Mouse (Mus musculus): ENCODE data around the gene Gm11027. TPM values are rescaled to one million over a fixed set of nuclear protein-coding genes. Genes with fewer than 3 reads are reported as not detected.

Gene Gm11027
- total RNA-seq, 1 experiment, result not detected

DNA sequence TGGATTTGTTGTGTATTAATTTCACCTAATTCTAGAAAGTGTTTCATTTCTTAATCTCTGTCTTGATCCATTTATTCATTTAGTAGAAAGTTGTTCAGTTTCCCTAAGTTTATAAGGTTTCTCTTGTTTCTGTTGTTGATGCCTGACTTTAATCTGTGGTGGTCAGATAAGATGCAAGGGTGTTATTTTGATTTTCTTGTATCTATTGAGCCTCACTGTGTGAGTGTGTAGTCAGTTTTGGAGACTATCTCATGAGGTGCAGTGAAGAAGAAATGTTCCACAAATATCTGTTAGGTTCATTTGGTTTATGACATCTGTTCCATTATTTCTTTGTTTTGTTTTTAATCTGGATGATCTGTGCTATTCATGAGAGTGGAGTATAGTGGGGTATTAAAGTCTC, 27.0 kb downstream of the Gm11027 start:
- Histone ChIP-seq H3K4me3 (ENCODE audit: insufficient read depth in 1 of 2, low read depth in 1 of 2, low read length in 2 of 2, poor library complexity in 1 of 2, severe bottlenecking in 1 of 2) (no peak overlapping the region), H3K27ac (ENCODE audit: insufficient read depth, low read depth, low read length, poor library complexity, severe bottlenecking) (no peak overlapping the region), H3K9ac (ENCODE audit: insufficient read depth, low read depth, low read length, poor library complexity, severe bottlenecking) (no peak overlapping the region), H3K9me3 (ENCODE audit: control insufficient read depth, insufficient read depth, low read depth, low read length) (no peaks in the 10 kb centered on the region), H3K36me3 (ENCODE audit: control insufficient read depth, insufficient read depth, low read length, poor library complexity, severe bottlenecking) (no peaks in the 10 kb centered on the region), H3K4me1 (ENCODE audit: control insufficient read depth in 2 of 2, insufficient read depth in 2 of 2, low read length in 2 of 2, poor library complexity in 1 of 2) (no peaks in the 10 kb centered on the region)
- DNase-seq (ENCODE audit: low read depth, low spot score), result no peak
- in situ Hi-C loops (cut with MboI; ENCODE audit: low sequenced_read_pairs in 2 of 2, unreplicated experiment in 2 of 2), result no loop called here
- TF ChIP-seq ZC3H11A (IDR thresholded peaks at IDR 0.05; ENCODE audit: borderline replicate concordance, low read depth, low read length) (no peak), ZNF384 (IDR thresholded peaks at IDR 0.05; ENCODE audit: low read depth, low read length) (no peak), HCFC1 (IDR thresholded peaks at IDR 0.05; ENCODE audit: borderline replicate concordance, insufficient read depth, low read length) (no peak), CHD2 (IDR thresholded peaks at IDR 0.05; ENCODE audit: low read depth, low read length) (no peak), MAFK (IDR thresholded peaks at IDR 0.05; ENCODE audit: insufficient read depth, low read depth, low read length) (no peak)

DNA sequence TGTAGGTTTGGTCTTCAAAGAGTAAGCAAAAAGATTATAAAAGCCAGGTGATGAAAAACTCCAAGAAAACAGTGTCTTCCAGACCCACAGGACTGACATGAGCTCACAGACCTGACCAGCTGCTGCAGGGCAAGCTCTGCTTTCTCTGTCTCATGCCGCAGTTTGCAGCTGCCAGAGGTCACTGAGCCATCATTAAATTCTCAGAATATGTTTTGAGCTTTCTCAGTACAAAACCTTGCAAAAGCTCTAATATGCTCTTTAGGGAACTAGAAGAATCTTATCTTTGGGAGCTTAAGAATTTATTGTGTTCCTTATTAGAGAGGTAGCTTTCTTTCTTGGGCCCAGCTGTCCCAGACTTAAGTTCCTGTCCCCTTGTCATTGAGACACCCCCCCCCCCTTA, 30.9 kb downstream of the Gm11027 start:
- H3K27ac ChIP-seq (ENCODE audit: insufficient read depth, low read depth, low read length, poor library complexity, severe bottlenecking), result no peak overlapping the region
- H3K36me3 ChIP-seq (ENCODE audit: control insufficient read depth, insufficient read depth, low read length, poor library complexity, severe bottlenecking), result no peaks in the 10 kb centered on the region
- no peak overlapping the region for H3K4me3 ChIP-seq (ENCODE audit: insufficient read depth in 1 of 2, low read depth in 1 of 2, low read length in 2 of 2, poor library complexity in 1 of 2, severe bottlenecking in 1 of 2)
- no peak overlapping the region for H3K9ac ChIP-seq (ENCODE audit: insufficient read depth, low read depth, low read length, poor library complexity, severe bottlenecking)
- no peaks in the 10 kb centered on the region for H3K9me3 ChIP-seq (ENCODE audit: control insufficient read depth, insufficient read depth, low read depth, low read length)
- in situ Hi-C loops (cut with MboI; ENCODE audit: low sequenced_read_pairs in 2 of 2, unreplicated experiment in 2 of 2), result no loop called here
- TF ChIP-seq HCFC1 (IDR thresholded peaks at IDR 0.05; ENCODE audit: borderline replicate concordance, insufficient read depth, low read length), result no peak
- DNase-seq (ENCODE audit: low read depth, low spot score), result no peak
- no peaks in the 10 kb centered on the region for H3K4me1 ChIP-seq (ENCODE audit: control insufficient read depth in 2 of 2, insufficient read depth in 2 of 2, low read length in 2 of 2, poor library complexity in 1 of 2)

- Histone ChIP-seq H3K36me3 (ENCODE audit: control insufficient read depth, insufficient read depth, low read length, poor library complexity, severe bottlenecking) (no peaks in the 10 kb centered on the region), H3K4me3 (ENCODE audit: insufficient read depth in 1 of 2, low read depth in 1 of 2, low read length in 2 of 2, poor library complexity in 1 of 2, severe bottlenecking in 1 of 2) (no peak overlapping the region), H3K27ac (ENCODE audit: insufficient read depth, low read depth, low read length, poor library complexity, severe bottlenecking) (no peak overlapping the region), H3K9ac (ENCODE audit: insufficient read depth, low read depth, low read length, poor library complexity, severe bottlenecking) (no peak overlapping the region), H3K9me3 (ENCODE audit: control insufficient read depth, insufficient read depth, low read depth, low read length) (no peaks in the 10 kb centered on the region), H3K4me1 (ENCODE audit: control insufficient read depth in 2 of 2, insufficient read depth in 2 of 2, low read length in 2 of 2, poor library complexity in 1 of 2) (no peaks in the 10 kb centered on the region)
- in situ Hi-C loops (cut with MboI; ENCODE audit: low sequenced_read_pairs in 2 of 2, unreplicated experiment in 2 of 2), result no loop called here
- TF ChIP-seq HCFC1 (IDR thresholded peaks at IDR 0.05; ENCODE audit: borderline replicate concordance, insufficient read depth, low read length) (no peak), CHD2 (IDR thresholded peaks at IDR 0.05; ENCODE audit: low read depth, low read length) (no peak), ZNF384 (IDR thresholded peaks at IDR 0.05; ENCODE audit: low read depth, low read length) (no peak), ZC3H11A (IDR thresholded peaks at IDR 0.05; ENCODE audit: borderline replicate concordance, low read depth, low read length) (no peak), MAFK (IDR thresholded peaks at IDR 0.05; ENCODE audit: insufficient read depth, low read depth, low read length) (no peak)
- no peak for DNase-seq (ENCODE audit: low read depth, low spot score)
These were observed 32.7 kb downstream of the Gm11027 start for GRCm38 (mm10) chr12:116307870-116308269.

DNA sequence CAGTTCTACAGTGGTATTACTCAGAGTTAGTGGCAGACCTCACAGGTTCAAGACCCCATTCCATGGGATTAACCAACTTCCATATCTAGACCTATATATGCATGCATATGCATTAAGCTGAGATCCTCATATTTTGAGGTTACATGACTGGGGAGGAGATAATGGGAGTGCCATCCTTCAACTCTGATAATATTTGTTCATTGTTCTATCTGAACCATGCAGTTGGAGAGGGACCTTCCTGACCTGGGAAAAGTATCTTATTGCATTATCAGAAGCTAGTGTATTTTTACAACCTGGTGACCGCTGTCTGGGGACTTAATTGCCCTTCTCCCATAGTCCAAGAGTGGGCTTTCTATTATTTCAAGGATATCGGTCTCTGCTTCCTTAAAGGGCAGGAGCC, 33.4 kb downstream of the Gm11027 start:
- TF ChIP-seq HCFC1 (IDR thresholded peaks at IDR 0.05; ENCODE audit: borderline replicate concordance, insufficient read depth, low read length) (no peak), ZC3H11A (IDR thresholded peaks at IDR 0.05; ENCODE audit: borderline replicate concordance, low read depth, low read length) (no peak), ZNF384 (IDR thresholded peaks at IDR 0.05; ENCODE audit: low read depth, low read length) (no peak), CHD2 (IDR thresholded peaks at IDR 0.05; ENCODE audit: low read depth, low read length) (no peak), MAFK (IDR thresholded peaks at IDR 0.05; ENCODE audit: insufficient read depth, low read depth, low read length) (no peak)
- Histone ChIP-seq H3K9ac (ENCODE audit: insufficient read depth, low read depth, low read length, poor library complexity, severe bottlenecking) (no peak overlapping the region), H3K9me3 (ENCODE audit: control insufficient read depth, insufficient read depth, low read depth, low read length) (no peaks in the 10 kb centered on the region), H3K36me3 (ENCODE audit: control insufficient read depth, insufficient read depth, low read length, poor library complexity, severe bottlenecking) (no peaks in the 10 kb centered on the region), H3K4me1 (ENCODE audit: control insufficient read depth in 2 of 2, insufficient read depth in 2 of 2, low read length in 2 of 2, poor library complexity in 1 of 2) (no peaks in the 10 kb centered on the region), H3K4me3 (ENCODE audit: insufficient read depth in 1 of 2, low read depth in 1 of 2, low read length in 2 of 2, poor library complexity in 1 of 2, severe bottlenecking in 1 of 2) (no peak overlapping the region), H3K27ac (ENCODE audit: insufficient read depth, low read depth, low read length, poor library complexity, severe bottlenecking) (no peak overlapping the region)
- DNase-seq (ENCODE audit: low read depth, low spot score), result no peak
- in situ Hi-C loops (cut with MboI; ENCODE audit: low sequenced_read_pairs in 2 of 2, unreplicated experiment in 2 of 2), result no loop called here

DNA sequence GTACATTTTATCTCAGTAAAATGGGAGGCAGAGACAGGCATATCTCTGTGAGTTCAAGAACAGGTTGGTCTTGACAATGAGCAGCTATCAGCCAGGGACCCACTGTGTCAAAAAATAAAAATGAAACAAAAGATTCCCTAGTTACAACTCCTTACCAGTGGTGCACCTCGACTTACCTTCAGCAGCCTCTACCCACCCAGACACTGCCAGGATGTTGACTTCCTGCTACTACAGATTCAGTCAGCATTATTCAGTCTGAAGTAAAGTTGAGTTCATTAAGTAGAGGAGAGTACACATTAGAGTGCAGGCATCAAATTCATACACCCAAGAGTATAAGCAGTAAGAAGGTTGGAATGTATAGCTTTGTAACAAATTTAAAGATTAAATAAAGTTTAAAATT, 38.6 kb downstream of the Gm11027 start:
- H3K27ac ChIP-seq (ENCODE audit: insufficient read depth, low read depth, low read length, poor library complexity, severe bottlenecking), result no peak overlapping the region
- in situ Hi-C loops (cut with MboI; ENCODE audit: low sequenced_read_pairs in 2 of 2, unreplicated experiment in 2 of 2), result no loop called here
- no peak for DNase-seq (ENCODE audit: low read depth, low spot score)

More for the DNA sequence above, 38.6 kb downstream of the Gm11027 start:
- Histone ChIP-seq H3K4me3 (ENCODE audit: insufficient read depth in 1 of 2, low read depth in 1 of 2, low read length in 2 of 2, poor library complexity in 1 of 2, severe bottlenecking in 1 of 2) (no peak overlapping the region), H3K9ac (ENCODE audit: insufficient read depth, low read depth, low read length, poor library complexity, severe bottlenecking) (no peak overlapping the region), H3K36me3 (ENCODE audit: control insufficient read depth, insufficient read depth, low read length, poor library complexity, severe bottlenecking) (no peaks in the 10 kb centered on the region), H3K9me3 (ENCODE audit: control insufficient read depth, insufficient read depth, low read depth, low read length) (no peaks in the 10 kb centered on the region), H3K4me1 (ENCODE audit: control insufficient read depth in 2 of 2, insufficient read depth in 2 of 2, low read length in 2 of 2, poor library complexity in 1 of 2) (0 out of 4 replicates have a peak, but pooled peaks cover 0 to 2% of the 10 kb centered on the region in 2 experiments)
- TF ChIP-seq MAFK (IDR thresholded peaks at IDR 0.05; ENCODE audit: insufficient read depth, low read depth, low read length), result no peak
- no peak for TF ChIP-seq ZC3H11A (IDR thresholded peaks at IDR 0.05; ENCODE audit: borderline replicate concordance, low read depth, low read length)
- no peak for TF ChIP-seq CHD2 (IDR thresholded peaks at IDR 0.05; ENCODE audit: low read depth, low read length)
- no peak for TF ChIP-seq HCFC1 (IDR thresholded peaks at IDR 0.05; ENCODE audit: borderline replicate concordance, insufficient read depth, low read length)
- no peak for TF ChIP-seq ZNF384 (IDR thresholded peaks at IDR 0.05; ENCODE audit: low read depth, low read length)
